Mouse (Mus musculus): ENCODE measurements around the gene Slc2a3.
"Not testable (repeated sequence)": the region's sequence is repeated elsewhere in the genome, so short reads cannot be mapped to it uniquely, and the experiment has no call there.

Slc2a3 gene

DNA sequence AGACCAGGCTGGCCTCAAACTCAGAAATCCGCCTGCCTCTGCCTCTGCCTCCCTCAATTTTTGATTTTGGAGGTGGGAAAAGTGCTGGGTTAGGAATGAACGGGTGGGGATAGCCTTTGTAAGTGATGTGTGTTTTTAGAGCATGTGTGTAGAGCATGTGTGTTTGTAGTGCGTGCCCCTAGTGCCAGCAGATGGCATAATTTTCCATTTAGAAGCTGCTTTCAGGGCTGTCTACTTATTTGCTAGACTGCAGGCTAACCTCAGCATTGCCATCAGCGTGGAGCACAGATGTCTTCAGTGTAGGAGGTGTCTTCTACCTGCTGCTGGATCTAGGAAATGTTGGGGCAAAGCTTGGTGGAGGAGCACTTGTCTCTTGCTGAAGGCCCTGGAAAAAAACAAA is 92.6 kb downstream of the Slc2a3 start:
- DNase-seq (ENCODE audit: low spot score in 2 of 2): no peak

DNA sequence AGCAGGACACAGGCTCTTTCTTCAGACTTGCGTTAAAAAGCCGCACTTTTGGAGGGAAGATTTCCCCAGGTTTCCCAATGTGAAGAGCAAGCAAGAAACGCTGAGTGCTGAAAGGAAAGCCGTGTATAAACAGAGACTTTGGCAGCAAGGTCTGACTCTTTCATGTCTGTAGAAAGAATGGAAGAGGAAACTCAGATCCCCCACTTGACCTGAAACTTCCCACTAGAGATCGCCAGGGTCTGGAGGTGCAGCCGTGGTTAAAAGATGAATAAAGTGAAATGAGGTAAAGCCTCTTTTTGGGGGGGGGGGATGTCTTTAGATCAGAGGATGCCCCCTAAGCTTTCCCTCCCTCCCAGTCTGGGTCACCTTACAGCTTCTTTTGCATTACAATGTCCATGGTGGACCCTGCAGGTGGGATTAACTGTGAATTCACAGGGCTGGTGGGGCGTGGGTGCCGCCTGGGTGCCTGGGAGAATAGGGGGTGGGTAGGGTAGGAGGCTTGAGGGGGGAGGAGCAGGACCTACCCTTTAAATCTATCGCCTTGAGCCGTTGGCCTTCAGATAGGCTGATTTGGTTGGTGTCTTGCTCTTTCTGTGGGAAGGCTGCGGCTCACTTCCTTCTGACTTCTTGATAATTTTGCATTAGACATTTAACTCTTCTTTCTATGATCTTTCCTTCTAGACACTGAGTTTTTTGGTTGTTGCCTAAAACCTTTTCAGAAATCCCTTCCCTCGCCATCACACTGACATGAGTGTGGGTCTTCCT is 94.2 kb downstream of the Slc2a3 start, which contains the start of gene Nanog:
Gene Nanog (plus strand): TSS at position 454 of the 765 bp plus-strand sequence.
- DNase-seq (ENCODE audit: low spot score in 2 of 2): no peak

DNA sequence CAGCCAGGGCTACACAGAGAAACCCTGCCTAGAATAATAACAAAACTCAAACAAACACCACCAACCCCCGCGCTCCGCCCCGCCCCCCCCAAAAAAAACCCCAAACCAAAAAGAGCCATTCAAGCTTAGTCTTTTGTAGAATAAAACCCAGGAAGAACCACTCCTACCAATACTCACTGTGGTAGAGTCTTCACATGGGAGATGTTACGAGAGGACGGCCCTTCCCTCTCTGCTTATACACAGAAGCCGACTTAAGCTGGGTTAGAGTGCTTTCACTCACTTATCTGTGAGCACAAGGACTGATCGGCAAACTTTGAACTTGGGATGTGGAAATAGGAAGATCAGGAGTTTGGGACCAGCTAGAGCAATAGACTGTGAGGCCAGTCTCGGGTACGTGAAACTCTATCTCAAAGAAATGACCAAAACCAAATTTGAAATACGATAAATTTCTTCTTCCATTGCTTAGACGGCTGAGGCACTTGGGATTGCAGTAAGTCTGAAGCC is 95.1 kb downstream of the Slc2a3 start:
- no peak for DNase-seq (ENCODE audit: low spot score in 2 of 2)

DNA sequence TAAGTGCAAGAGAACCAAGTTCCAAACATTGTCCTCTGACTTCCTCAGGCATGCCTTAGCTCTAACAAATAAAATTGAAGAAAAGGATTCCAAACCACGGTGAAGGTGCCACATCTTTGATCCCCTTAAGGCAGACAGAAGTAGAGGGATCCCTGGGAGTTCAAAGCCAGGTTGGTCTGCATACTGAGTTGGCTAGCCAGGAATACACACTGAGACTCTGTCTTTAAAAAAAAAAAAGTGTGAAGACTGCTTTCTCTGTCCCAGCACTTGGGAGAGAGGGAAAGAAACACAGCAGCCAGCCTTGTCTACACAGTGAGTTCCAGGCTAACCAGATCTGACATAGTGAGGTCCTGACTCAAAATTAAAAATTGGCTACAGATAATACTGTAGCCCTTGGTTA is 97.7 kb downstream of the Slc2a3 start:
- no peak for DNase-seq (ENCODE audit: low spot score in 2 of 2)

DNA sequence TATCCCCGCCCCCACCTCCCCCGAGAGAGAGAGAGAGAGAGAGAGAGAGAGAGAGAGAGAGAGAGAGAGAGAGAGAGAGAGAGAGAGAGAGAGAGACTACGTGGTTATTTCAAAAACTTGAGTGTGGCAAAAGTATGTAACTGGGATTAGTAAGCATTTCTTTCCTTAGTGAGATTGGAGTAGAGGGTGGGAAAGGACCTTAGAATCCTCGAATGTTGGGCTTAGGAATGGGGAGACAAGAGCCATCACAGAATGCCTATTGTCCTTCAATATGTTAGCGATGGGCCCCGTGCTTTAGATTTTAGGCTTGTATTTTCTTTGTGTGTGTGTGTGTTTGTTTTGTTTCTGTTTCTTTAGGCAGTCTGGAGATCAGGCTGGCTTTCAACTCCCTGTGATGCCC is 98.2 kb downstream of the Slc2a3 start:
- DNase-seq (ENCODE audit: low spot score in 2 of 2): no peak

DNA sequence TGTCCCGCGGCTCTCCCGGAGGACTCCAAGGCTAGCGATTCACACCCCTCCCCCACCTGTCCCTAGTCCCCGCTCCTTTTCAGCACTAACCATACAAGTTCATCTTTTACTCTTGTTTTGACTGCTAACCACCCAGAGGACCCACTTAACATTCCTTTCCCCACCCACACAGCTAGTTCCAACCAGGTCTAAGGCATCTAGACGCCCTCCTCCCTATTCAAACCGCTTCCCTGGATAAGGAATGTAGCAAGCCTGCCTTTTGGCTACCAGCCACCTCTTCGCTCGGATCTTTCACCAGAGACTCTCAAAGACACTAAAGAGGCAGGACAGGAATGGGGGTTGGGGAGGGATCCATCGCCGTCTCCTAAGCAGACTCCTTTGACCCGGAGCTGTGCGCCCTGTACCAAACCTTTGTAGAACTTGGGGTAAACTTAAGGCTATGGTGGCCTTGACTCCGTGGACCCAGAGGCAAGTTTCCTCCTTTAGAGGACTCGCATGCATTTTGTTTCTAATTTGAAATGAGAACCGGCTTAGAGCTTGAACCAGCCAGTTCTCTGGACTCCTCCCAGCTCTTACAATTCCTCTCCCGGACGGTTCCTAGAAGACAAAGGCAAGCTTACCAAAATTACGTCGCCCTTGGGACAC is 98.8 kb downstream of the Slc2a3 start:
- no peak for DNase-seq (ENCODE audit: low spot score in 2 of 2)

DNA sequence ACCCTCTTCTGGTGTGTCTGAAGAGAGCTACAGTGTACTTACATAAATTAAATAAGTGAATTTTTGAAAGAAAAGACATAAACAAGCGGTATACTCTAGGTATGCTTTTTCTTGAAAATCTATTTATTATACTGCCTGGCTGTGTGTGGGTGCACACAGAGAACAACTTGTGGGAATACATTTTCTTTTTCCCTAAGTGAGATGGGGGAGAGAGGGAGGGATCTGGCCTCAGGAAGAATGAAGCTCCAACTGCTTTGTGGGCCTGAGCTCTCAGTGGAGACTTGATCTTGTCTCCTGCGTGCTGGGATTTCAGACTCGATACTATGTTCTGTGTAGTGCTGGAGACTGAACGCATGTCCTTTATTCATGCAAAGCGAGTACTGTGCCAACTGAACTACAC is 99.6 kb downstream of the Slc2a3 start:
- no peak for DNase-seq (ENCODE audit: low spot score in 2 of 2)

DNA sequence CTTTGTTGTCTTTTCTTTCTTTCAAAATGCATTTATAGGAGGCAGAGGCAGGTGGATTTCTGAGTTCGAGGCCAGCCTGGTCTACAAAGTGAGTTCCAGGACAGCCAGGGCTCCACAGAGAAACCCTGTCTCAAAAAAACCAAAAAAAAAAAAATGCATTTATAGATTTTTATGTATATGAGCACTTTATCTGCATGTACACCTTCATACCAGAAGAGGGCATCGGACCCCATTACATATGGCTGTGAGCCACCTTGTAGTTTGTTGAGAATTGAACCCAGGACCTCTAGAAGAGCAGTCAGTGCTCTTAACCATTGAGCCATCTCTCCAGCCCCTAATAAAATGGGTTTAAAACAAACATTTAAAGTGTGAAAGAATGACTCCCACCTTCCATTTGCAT is 101.8 kb downstream of the Slc2a3 start:
- DNase-seq (ENCODE audit: low spot score in 2 of 2): not testable (repeated sequence)

DNA sequence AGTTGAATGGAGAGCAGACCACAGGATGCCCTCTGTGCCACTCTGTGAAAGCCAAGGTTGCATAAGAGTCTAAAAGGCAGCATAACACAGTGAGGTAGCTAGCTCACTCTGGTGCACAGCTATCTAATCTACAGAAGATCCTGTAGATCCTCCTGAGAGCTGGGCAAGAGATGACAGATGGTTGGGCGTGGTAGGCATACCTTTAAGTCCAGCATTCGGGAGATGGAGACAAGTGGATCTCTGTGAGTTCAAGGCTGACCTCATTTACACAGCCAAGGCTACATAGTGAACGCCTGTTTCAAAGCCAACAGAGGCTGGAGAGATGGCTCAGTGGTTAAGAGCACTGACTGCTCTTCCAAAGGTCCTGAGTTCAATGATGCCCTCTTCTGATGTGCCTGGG is 106.0 kb downstream of the Slc2a3 start:
- no peak for DNase-seq (ENCODE audit: low spot score in 2 of 2)

DNA sequence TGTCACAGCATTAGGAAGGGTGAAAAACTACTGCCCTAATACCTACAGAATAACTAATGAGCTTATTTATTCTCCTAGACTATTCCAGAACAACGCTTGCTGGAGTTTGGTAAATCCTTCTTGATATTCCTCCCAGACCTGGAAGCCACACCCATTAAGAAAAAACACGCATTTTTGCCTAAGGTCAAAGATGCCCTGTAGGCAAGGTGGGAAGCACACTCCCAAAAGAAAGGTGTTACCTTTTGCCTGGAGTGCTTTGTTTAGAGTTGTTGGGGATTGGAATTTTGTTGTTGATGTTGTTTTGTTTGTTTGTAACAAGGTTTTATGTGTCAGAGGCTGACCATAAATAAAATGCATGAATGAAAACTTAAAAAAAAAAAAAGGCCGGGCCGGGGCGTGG is 111.4 kb downstream of the Slc2a3 start:
- DNase-seq (ENCODE audit: low spot score in 2 of 2): no peak

DNA sequence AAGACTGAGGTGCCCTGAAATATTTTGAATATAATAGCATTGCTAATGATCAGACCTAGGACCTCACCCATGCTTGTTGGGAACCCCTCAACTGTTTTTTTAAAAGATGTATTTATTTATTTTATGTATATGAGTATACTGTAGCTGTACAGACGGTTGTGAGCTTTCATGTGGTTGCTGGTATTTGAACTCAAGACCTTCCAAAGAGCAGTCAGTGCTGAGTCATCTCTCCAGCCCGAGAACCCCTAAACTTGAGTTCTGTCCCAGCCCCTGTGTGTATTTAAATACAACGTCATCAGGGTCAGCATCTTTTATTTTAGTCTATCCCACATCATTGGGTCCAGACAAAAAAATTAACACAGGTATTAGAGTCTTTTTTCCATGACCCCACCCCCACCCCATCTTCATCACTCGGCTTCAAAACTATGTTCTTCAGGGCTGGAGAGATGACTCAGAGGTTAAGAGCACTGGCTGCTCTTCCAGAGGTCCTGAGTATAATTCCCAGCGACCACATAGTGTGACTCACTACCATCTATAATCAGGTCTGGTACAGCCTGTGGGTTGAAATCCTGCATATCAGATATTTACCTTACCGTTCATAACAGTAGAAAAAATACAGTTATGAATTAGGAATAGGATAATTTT is 111.9 kb downstream of the Slc2a3 start:
- DNase-seq (ENCODE audit: low spot score in 2 of 2): no peak

DNA sequence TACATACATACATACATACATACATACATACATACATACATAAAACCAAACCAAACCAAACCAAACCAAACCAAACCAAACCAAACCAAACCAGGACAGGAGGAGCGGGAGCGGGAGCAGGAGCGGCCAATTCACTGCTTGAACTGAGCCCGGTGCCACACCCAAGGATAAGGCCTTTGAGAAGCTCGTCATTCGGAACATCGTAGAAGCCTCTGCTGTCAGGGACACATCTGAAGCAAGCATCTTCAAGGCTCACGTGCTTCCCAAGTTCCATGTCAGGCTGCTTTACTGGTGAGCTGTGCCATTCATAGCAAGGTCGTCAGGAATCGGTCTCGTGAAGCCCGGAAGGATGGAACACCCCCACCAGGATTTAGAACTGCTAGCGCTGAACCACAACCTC is 114.7 kb downstream of the Slc2a3 start:
- DNase-seq (ENCODE audit: low spot score in 2 of 2): no peak

DNA sequence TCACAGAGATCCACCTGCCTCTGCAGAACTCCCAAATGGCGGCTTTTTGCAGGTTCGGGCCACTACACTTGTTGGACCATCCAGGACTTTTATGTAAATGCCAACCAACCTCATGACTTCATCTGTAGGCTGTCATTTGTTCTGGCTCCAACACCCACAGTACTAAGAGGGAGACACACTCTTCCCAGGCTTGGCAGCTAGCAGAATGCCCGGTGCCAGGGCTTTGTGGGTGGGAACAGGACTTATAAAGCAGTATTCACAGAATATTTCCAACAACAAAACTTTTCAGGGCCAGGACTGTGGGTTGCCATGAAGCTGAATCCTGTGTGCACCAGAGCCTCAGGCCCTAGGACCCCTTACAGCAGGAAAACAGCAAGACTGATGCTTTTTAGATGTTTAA is 118.8 kb downstream of the Slc2a3 start:
- no peak for DNase-seq (ENCODE audit: low spot score in 2 of 2)

Data from spleen, postnatal 36 days (tissue).